Mouse (Mus musculus): ENCODE data around the gene Tle2. TPM values are rescaled to one million over a fixed set of nuclear protein-coding genes. Genes with fewer than 3 reads are reported as not detected.

Gene Tle2
- total and polyA plus RNA-seq, 2 experiments from 2014 or later = 10.4 to 11.9 TPM

- Histone ChIP-seq H3K4me1 (ENCODE audit: control insufficient read depth, insufficient read depth) (no peaks in the 10 kb centered on the region), H3K4me3 (ENCODE audit: low read depth, low read length) (no peak overlapping the region), H3K27me3 (ENCODE audit: control insufficient read depth, insufficient read depth, low read length) (no peaks in the 10 kb centered on the region), H3K9me3 (replicated peaks; ENCODE audit: control insufficient read depth, low read length) (no peaks in the 10 kb centered on the region), H3K36me3 (replicated peaks; ENCODE audit: control insufficient read depth, insufficient read depth, low read length) (no peaks in the 10 kb centered on the region), H3K4me2 (ENCODE audit: low read depth, low read length) (no peak overlapping the region), H3K27ac (ENCODE audit: low read depth) (no peak overlapping the region), H3K9ac (replicated peaks; ENCODE audit: low read depth, low read length) (no peak overlapping the region)
- ATAC-seq (ENCODE audit: insufficient read depth, low read depth) (no peak), DNase-seq (ENCODE audit: low spot score) (no peak)
- 66% methylated on average over 3 of the region's 3 CpGs for WGBS
- no peak for TF ChIP-seq EP300 (IDR thresholded peaks at IDR 0.05; ENCODE audit: low read depth)
- 0 out of 2 replicates have a peak, but pooled peaks have one; percentile 25 for TF ChIP-seq CTCF (IDR thresholded peaks at IDR 0.05; ENCODE audit: low read depth)
Observed at GRCm38 (mm10) chr10:81556282-81556681, 18.1 kb upstream of the Tle2 start.

- no peak overlapping the region for H3K27ac ChIP-seq (ENCODE audit: low read depth)
- no peaks in the 10 kb centered on the region for H3K9me3 ChIP-seq (replicated peaks; ENCODE audit: control insufficient read depth, low read length)
- WGBS = 41% methylated on average over 1 of the region's 1 CpGs
- H3K4me2 ChIP-seq (ENCODE audit: low read depth, low read length) = no peak overlapping the region
- ATAC-seq (ENCODE audit: insufficient read depth, low read depth) = no peak
- 0 out of 2 replicates have a peak, but pooled peaks cover 4% of the 10 kb centered on the region for H3K4me1 ChIP-seq (ENCODE audit: control insufficient read depth, insufficient read depth)
- H3K9ac ChIP-seq (replicated peaks; ENCODE audit: low read depth, low read length) = no peak overlapping the region
- H3K4me3 ChIP-seq (ENCODE audit: low read depth, low read length) = no peak overlapping the region
- H3K36me3 ChIP-seq (replicated peaks; ENCODE audit: control insufficient read depth, insufficient read depth, low read length) = peaks cover 8% of the 10 kb centered on the region; the same call in 1 of the 2 replicates
- no peaks in the 10 kb centered on the region for H3K27me3 ChIP-seq (ENCODE audit: control insufficient read depth, insufficient read depth, low read length)
- TF ChIP-seq CTCF (IDR thresholded peaks at IDR 0.05; ENCODE audit: low read depth) (no peak), EP300 (IDR thresholded peaks at IDR 0.05; ENCODE audit: low read depth) (no peak)
- no peak for DNase-seq (ENCODE audit: low spot score)
Observed at GRCm38 (mm10) chr10:81557491-81557890, 16.9 kb upstream of the Tle2 start.

- TF ChIP-seq CTCF (IDR thresholded peaks at IDR 0.05; ENCODE audit: low read depth) (no peak), EP300 (IDR thresholded peaks at IDR 0.05; ENCODE audit: low read depth) (no peak)
- peak; percentile 70 for ATAC-seq (ENCODE audit: insufficient read depth, low read depth)
- peak; percentile 43 for DNase-seq (ENCODE audit: low spot score)
- H3K9me3 ChIP-seq (replicated peaks; ENCODE audit: control insufficient read depth, low read length) = no peaks in the 10 kb centered on the region
- peaks cover 17% of the 10 kb centered on the region for H3K4me1 ChIP-seq (ENCODE audit: control insufficient read depth, insufficient read depth)
- WGBS = under 1% methylated on average over 30 of the region's 53 CpGs
- H3K27ac ChIP-seq (ENCODE audit: low read depth) = peak within 1 kb of the TSS; percentile 95
- no peaks in the 10 kb centered on the region for H3K27me3 ChIP-seq (ENCODE audit: control insufficient read depth, insufficient read depth, low read length)
- peak within 1 kb of the TSS; percentile 95 for H3K9ac ChIP-seq (replicated peaks; ENCODE audit: low read depth, low read length)
- H3K4me2 ChIP-seq (ENCODE audit: low read depth, low read length) = peak within 1 kb of the TSS; percentile 93
- H3K4me3 ChIP-seq (ENCODE audit: low read depth, low read length) = peak within 1 kb of the TSS; percentile 97
- H3K36me3 ChIP-seq (replicated peaks; ENCODE audit: control insufficient read depth, insufficient read depth, low read length) = peaks cover 11% of the 10 kb centered on the region; the same call in 1 of the 2 replicates
Observed at GRCm38 (mm10) chr10:81559163-81559626, 15.2 kb upstream of the Tle2 start, which contains the start of gene Aes. Gene Aes (plus strand): TSS chr10:81559488.

GRCm38 (mm10) chr10:81559627-81560539, 14.5 kb upstream of the Tle2 start:
- WGBS = 0% methylated on average over 29 of the region's 36 CpGs
- peak; percentile 28 for ATAC-seq (ENCODE audit: insufficient read depth, low read depth)
- peak overlapping the region; percentile 93 for H3K4me2 ChIP-seq (ENCODE audit: low read depth, low read length)
- no peaks in the 10 kb centered on the region for H3K9me3 ChIP-seq (replicated peaks; ENCODE audit: control insufficient read depth, low read length)
- peak overlapping the region; percentile 97 for H3K4me3 ChIP-seq (ENCODE audit: low read depth, low read length)
- peak overlapping the region; percentile 95 for H3K9ac ChIP-seq (replicated peaks; ENCODE audit: low read depth, low read length)
- H3K4me1 ChIP-seq (ENCODE audit: control insufficient read depth, insufficient read depth) = peaks cover 23% of the 10 kb centered on the region
- TF ChIP-seq EP300 (IDR thresholded peaks at IDR 0.05; ENCODE audit: low read depth) (no peak), CTCF (IDR thresholded peaks at IDR 0.05; ENCODE audit: low read depth) (no peak)
- H3K27ac ChIP-seq (ENCODE audit: low read depth) = peak overlapping the region; percentile 95
- peak; percentile 47 for DNase-seq (ENCODE audit: low spot score)
- H3K27me3 ChIP-seq (ENCODE audit: control insufficient read depth, insufficient read depth, low read length) = no peaks in the 10 kb centered on the region
- peaks cover 16% of the 10 kb centered on the region for H3K36me3 ChIP-seq (replicated peaks; ENCODE audit: control insufficient read depth, insufficient read depth, low read length)

GRCm38 (mm10) chr10:81560719-81561459, 13.5 kb upstream of the Tle2 start:
- DNase-seq (ENCODE audit: low spot score) = peak; percentile 56
- Histone ChIP-seq H3K9ac (replicated peaks; ENCODE audit: low read depth, low read length) (peak overlapping the region; percentile 95), H3K4me3 (ENCODE audit: low read depth, low read length) (peak overlapping the region; percentile 97), H3K27me3 (ENCODE audit: control insufficient read depth, insufficient read depth, low read length) (no peaks in the 10 kb centered on the region), H3K4me2 (ENCODE audit: low read depth, low read length) (peak overlapping the region; percentile 93), H3K4me1 (ENCODE audit: control insufficient read depth, insufficient read depth) (peaks cover 23% of the 10 kb centered on the region), H3K36me3 (replicated peaks; ENCODE audit: control insufficient read depth, insufficient read depth, low read length) (peaks cover 26% of the 10 kb centered on the region), H3K27ac (ENCODE audit: low read depth) (peak overlapping the region; percentile 95), H3K9me3 (replicated peaks; ENCODE audit: control insufficient read depth, low read length) (no peaks in the 10 kb centered on the region)
- TF ChIP-seq CTCF (IDR thresholded peaks at IDR 0.05; ENCODE audit: low read depth) (no peak), EP300 (IDR thresholded peaks at IDR 0.05; ENCODE audit: low read depth) (no peak)
- ATAC-seq (ENCODE audit: insufficient read depth, low read depth) = no peak
- 11% methylated on average over 16 of the region's 16 CpGs for WGBS

Measured in heart, postnatal 0 days (tissue).